Mouse (Mus musculus): Measurements from ENCODE around the gene Gm7879. TPM values are rescaled to one million over a fixed set of nuclear protein-coding genes. Genes with fewer than 3 reads are reported as not detected.

Gene Gm7879
- polyA plus RNA-seq, 1 experiment, result 0.34 TPM

DNA sequence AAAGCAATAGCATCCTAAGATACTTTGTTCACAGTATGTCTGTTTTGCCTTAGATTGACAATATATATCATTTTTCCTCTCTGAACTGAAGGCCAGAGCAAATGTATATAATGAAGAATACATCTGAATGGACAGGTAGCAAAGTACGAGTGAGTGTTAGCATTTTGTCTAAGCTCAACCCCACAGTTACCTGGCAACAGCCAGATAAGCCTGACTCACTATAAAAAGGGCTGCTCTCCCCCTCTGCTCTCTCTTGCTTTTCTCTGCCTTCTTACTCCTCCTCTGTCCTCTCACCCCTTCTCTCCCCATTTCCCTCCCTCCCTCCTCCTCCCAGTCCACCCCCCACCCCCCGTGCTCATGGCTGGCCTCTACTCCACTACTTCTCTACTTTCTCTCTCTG, 20.3 kb downstream of the Gm7879 start:
- DNase-seq, result no peak
- H3K4me1 ChIP-seq (ENCODE audit: control insufficient read depth, insufficient read depth, low read length), result no peaks in the 10 kb centered on the region
- H3K4me3 ChIP-seq (replicated peaks; ENCODE audit: extremely low read depth, low read depth, low read length), result no peak overlapping the region
- 38% methylated on average over 2 of the region's 2 CpGs for WGBS
- TF ChIP-seq POLR2A (IDR thresholded peaks at IDR 0.05; ENCODE audit: borderline replicate concordance, extremely low read depth, low read depth, low read length), result no peak
- no peak for TF ChIP-seq CTCF (IDR thresholded peaks at IDR 0.05; ENCODE audit: insufficient read depth, low read length)

DNA sequence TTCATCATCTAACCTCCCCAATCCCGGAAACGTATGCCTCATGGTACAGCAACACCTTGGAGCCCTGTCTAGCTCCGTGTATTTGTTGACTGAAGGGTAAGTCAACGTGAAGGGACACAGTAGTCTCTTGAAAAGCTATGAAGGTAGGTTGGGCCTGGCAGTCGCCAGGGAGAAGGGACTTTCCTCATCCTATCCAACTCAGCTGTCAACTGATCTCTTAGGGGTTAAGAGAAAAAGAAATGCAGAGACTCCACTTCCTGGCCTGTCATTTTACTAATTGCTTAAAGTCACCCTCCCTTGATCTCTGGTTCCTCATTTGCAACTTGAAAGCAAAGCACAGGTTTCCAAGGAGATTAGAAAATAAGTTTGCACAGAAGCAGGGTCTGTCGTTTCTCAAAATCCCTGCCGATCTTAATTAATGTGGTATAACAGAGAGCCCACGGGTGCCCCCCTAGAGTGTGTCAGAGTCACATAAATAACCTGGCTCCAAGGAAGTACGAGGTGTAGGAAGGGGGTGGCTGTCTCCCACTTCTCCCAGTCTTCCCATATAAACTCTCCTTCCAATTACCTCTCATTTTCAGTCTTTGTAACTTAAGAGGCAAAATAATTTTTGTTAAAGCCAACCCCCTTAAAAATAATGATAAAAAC, 34.5 kb downstream of the Gm7879 start:
- H3K4me1 ChIP-seq (ENCODE audit: control insufficient read depth, insufficient read depth, low read length), result peaks cover 4% of the 10 kb centered on the region; the same call in 1 of the 2 replicates
- 36% methylated on average over 9 of the region's 9 CpGs for WGBS
- H3K4me3 ChIP-seq (replicated peaks; ENCODE audit: extremely low read depth, low read depth, low read length), result no peak overlapping the region
- peak; percentile 6 for DNase-seq
- TF ChIP-seq POLR2A (IDR thresholded peaks at IDR 0.05; ENCODE audit: borderline replicate concordance, extremely low read depth, low read depth, low read length) (no peak), CTCF (IDR thresholded peaks at IDR 0.05; ENCODE audit: insufficient read depth, low read length) (no peak)

DNA sequence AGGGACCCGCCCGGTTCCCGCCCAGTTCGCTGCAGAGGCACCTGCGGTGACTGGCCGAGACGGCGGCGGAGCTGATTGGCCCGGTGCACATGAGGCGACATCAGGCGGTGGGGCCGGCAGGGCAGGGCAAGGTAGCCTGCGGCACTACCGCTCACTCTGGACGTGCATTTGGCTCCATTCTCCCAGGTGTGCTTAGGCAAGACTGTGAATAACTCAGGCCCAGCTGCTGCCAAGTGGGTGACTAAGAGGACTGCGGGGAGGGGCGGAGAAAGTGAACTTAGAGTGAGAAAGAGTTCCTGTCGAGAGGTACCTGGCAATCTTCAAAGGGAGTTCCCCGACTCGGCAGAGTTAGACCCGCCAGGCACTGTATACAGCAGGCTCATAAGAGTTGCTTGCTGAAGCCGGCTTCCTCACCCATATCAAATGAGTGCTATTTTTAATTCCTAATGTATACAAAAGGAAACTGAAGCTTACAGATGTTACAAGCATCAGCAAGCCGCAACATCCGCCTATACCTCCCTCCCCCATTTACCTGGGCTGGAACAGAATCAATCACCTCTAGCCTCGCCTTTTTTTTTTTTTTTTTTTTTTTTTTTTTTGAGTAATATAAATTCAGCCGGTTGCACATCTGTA, 35.3 kb downstream of the Gm7879 start:
- 1% methylated on average over 27 of the region's 27 CpGs for WGBS
- H3K4me1 ChIP-seq (ENCODE audit: control insufficient read depth, insufficient read depth, low read length), result peaks cover 4% of the 10 kb centered on the region; the same call in 1 of the 2 replicates
- TF ChIP-seq CTCF (IDR thresholded peaks at IDR 0.05; ENCODE audit: insufficient read depth, low read length) (no peak), POLR2A (IDR thresholded peaks at IDR 0.05; ENCODE audit: borderline replicate concordance, extremely low read depth, low read depth, low read length) (peak; percentile 33; the same call in 1 of the 2 replicates)
- H3K4me3 ChIP-seq (replicated peaks; ENCODE audit: extremely low read depth, low read depth, low read length), result peak overlapping the region; percentile 18
- DNase-seq, result peak; percentile 82

DNA sequence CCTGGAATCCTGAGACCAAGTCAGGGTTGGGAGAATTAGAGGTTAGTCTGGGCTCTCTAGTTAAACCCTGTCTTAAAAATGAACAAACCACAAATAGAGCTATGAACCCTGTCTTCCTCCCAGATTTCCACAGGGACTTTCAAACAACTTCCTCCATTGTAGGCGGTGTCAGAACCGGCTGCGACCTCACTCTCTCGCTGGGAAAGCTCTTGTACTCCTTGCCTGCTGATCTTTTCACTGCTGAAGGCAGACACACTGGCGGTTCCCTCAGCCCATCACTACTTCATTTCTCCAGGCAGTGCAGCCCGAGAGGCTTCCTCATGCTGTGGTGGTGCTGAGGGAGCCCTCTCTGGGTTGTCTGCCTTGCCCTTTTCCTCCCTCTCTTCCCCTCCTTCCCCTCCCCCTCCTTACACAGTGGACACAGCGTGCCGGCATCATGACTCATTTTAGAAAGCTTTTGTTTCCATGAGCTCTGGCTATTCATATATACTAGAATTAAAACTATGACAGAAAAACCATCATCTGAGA, 35.9 kb downstream of the Gm7879 start:
- WGBS, result 2% methylated on average over 8 of the region's 8 CpGs
- peak; percentile 54 for DNase-seq
- peaks cover 4% of the 10 kb centered on the region; the same call in 1 of the 2 replicates for H3K4me1 ChIP-seq (ENCODE audit: control insufficient read depth, insufficient read depth, low read length)
- H3K4me3 ChIP-seq (replicated peaks; ENCODE audit: extremely low read depth, low read depth, low read length), result no peak overlapping the region
- TF ChIP-seq POLR2A (IDR thresholded peaks at IDR 0.05; ENCODE audit: borderline replicate concordance, extremely low read depth, low read depth, low read length) (no peak), CTCF (IDR thresholded peaks at IDR 0.05; ENCODE audit: insufficient read depth, low read length) (no peak)

DNA sequence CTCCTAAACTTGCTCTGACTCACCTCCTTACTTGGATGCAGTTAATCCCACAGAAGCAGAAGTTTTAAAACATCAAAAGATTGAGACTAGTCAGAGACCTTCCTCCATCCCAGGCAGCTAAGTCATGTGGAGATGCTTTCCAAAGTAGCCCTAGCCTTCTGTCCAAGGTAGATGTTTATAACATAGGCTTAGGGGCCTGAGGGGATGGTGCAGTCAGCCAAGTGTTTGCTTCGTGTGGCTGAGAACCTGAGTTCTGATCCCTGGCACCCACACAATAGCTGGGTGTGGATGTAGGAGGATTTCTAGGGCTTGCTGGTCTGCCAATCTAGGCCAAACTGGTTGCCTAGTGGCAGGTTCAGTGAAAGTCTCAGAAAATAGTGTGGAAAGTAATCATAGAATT, 40.3 kb downstream of the Gm7879 start:
- WGBS, result 62% methylated on average over 1 of the region's 1 CpGs
- H3K4me3 ChIP-seq (replicated peaks; ENCODE audit: extremely low read depth, low read depth, low read length), result no peak overlapping the region
- DNase-seq, result no peak
- no peak for TF ChIP-seq CTCF (IDR thresholded peaks at IDR 0.05; ENCODE audit: insufficient read depth, low read length)
- no peaks in the 10 kb centered on the region for H3K4me1 ChIP-seq (ENCODE audit: control insufficient read depth, insufficient read depth, low read length)

DNA sequence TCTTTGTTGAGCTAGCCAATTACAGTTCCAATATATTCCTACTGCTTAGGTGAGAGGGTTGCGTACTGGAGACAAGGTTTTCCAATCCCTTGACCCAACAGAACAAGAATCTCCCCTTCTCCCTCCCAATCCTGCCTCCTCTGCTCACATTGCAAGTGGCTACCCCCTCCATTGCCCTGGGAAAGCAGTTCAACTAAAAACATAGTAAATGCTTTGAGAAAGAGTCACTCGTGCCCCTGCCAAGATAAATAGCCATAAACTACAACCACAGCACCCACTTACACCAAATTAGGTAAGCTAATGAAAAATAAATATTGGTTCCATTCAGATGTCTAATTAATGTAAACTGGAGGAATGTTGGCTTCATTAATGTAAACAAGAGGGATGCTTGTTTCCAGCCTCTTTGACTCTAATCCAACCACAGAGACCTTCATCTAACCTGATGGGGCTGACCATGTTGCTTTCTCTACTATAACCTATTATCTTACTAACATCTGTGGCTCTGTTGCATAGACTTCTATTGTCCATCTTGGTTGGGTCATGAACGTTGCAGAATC, 47.0 kb downstream of the Gm7879 start:
- H3K4me3 ChIP-seq (replicated peaks; ENCODE audit: extremely low read depth, low read depth, low read length), result no peak overlapping the region
- H3K4me1 ChIP-seq (ENCODE audit: control insufficient read depth, insufficient read depth, low read length), result no peaks in the 10 kb centered on the region
- no peak for TF ChIP-seq CTCF (IDR thresholded peaks at IDR 0.05; ENCODE audit: insufficient read depth, low read length)
- TF ChIP-seq POLR2A (IDR thresholded peaks at IDR 0.05; ENCODE audit: borderline replicate concordance, extremely low read depth, low read depth, low read length), result no peak
- no peak for DNase-seq
- WGBS, result 63% methylated on average over 3 of the region's 3 CpGs

DNA sequence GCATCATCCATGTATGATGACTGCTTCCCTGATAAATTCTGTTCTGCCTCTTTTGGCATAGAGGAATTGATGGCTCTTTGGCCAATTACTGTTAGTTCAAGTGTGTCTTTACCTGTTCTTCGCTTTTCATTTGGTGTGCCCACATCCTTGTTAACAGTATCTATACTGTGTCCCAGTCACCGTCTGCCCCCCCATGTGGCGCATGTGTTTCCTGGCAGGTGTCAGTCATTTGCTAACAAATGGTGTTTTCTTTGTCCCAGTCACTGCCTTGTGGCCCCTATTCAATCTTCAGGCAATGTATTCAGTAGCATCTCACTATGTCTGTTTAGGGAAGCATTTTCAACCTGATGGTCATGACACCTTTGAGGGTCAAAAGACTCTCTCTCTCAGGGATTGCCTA, 48.1 kb downstream of the Gm7879 start:
- WGBS, result 84% methylated on average over 3 of the region's 3 CpGs
- DNase-seq, result no peak
- Histone ChIP-seq H3K4me3 (replicated peaks; ENCODE audit: extremely low read depth, low read depth, low read length) (no peak overlapping the region), H3K4me1 (ENCODE audit: control insufficient read depth, insufficient read depth, low read length) (no peaks in the 10 kb centered on the region)
- TF ChIP-seq POLR2A (IDR thresholded peaks at IDR 0.05; ENCODE audit: borderline replicate concordance, extremely low read depth, low read depth, low read length) (no peak), CTCF (IDR thresholded peaks at IDR 0.05; ENCODE audit: insufficient read depth, low read length) (no peak)

Other genes with a start within 250 kb of the Gm7879 start
- gene Bst1, start 94.3 kb upstream of the Gm7879 start, polyA plus RNA-seq (2012; rRNA removed), result 8.4 and 8.8 TPM in 2 replicates
- gene Fbxl5, start 91.5 kb upstream of the Gm7879 start, polyA plus RNA-seq (2012; rRNA removed), result 20.3 and 31.4 TPM in 2 replicates
- 20.9 and 22.2 TPM in 2 replicates for gene Cd38, start 44.6 kb upstream of the Gm7879 start, polyA plus RNA-seq (2012; rRNA removed)
- gene Fgfbp1, start 68.6 kb downstream of the Gm7879 start, polyA plus RNA-seq (2012; rRNA removed), result 10.3 and 18.4 TPM in 2 replicates
- gene Prom1, start 188.9 kb downstream of the Gm7879 start, polyA plus RNA-seq (2012; rRNA removed), result 4.6 and 7.4 TPM in 2 replicates